Mouse (Mus musculus) embryonic fibroblast, embryonic 13.5 days (primary cell): ENCODE data around the gene Sigmar1.
A peak's percentile ranks its signal among the peaks of the same experiment; 100 is the strongest.

ENCODE experiments used
- CTCF ChIP-seq: IDR thresholded peaks from 2 replicates; pipeline ENCODE4 v1.5.1; 2011; ENCODE audit warnings: mild to moderate bottlenecking, control low read depth, low read length, moderate library complexity, borderline replicate concordance; ENCODE audit not compliant: insufficient read depth
- POLR2A ChIP-seq: IDR thresholded peaks from 2 replicates; pipeline ENCODE4 v1.6.1; 2011; ENCODE audit warnings: low read depth, mild to moderate bottlenecking, control low read depth, low read length, moderate library complexity

GRCm38 (mm10) chr4:41707011-41707535 lies 48.9 kb downstream of the Sigmar1 start:
- TF ChIP-seq CTCF: peak; percentile 80
- no peak for TF ChIP-seq POLR2A
